Mouse (Mus musculus) Patski (cell line): ENCODE data around the gene Samhd1. TPM values are rescaled to one million over a fixed set of nuclear protein-coding genes. Genes with fewer than 3 reads are reported as not detected.

Source experiments
- ATAC-seq: fragments of 100-300 bp; one replicate; pipeline ENCODE4 v1.8.0; 2021
- CTCF ChIA-PET: fragments of 350-600 bp; sonication (Branson Sonifier 250); formaldehyde crosslinking; loops from one replicate; lab custom pipeline; 2022; ENCODE audit warnings: inconsistent platforms; lab: Charles Lee
- POLR2A ChIA-PET: fragments of 350-600 bp; sonication (Branson Sonifier 250); formaldehyde crosslinking; loops from one replicate; lab custom pipeline; 2022; ENCODE audit warnings: antibody characterized with exemption, inconsistent platforms; lab: Charles Lee
- DNase-seq: peaks from one replicate; pipeline ENCODE4 v3.0.0-alpha.2; 2011; ENCODE audit warnings: low read depth, low spot score
- H3K27me3 ChIP-seq: fragments of 371-371 bp; one replicate; pipeline ENCODE4 v1.5.1; 2021
- CTCF ChIP-seq: fragments of 100-300 bp; IDR thresholded peaks from one replicate; pipeline ENCODE4 v1.5.1; 2021
- in situ Hi-C: fragments of 300-500 bp; cut with MboI; formaldehyde crosslinking; loops from 3 replicates; pipeline ENCODE4 v1.11.1; 2018; ENCODE audit warnings: low pct_unique_long_range_greater_than_20kb, mixed read lengths
- polyA plus RNA-seq: library from polyadenylated mRNA; unstranded; gene quantifications from one replicate; pipeline ENCODE4 v1.2.3, GENCODE M21; 2021

The Samhd1 gene
- polyA plus RNA-seq, 1 experiment from 2014 or later, result 64.5 TPM

- ATAC-seq, result no peak
Observed at GRCm38 (mm10) chr2:157164101-157164500, 29.0 kb upstream of the Samhd1 start.

GRCm38 (mm10) chr2:157156079-157156478 lies 21.0 kb upstream of the Samhd1 start:
- ChIA-PET POLR2A (no interaction called here), CTCF (no interaction called here)
- TF ChIP-seq CTCF, result no peak
- ATAC-seq (no peak), DNase-seq (no peak)
- no peaks in the 10 kb centered on the region for H3K27me3 ChIP-seq
- in situ Hi-C loops, result no loop called here

More at GRCm38 (mm10) chr2:157164101-157164500, 29.0 kb upstream of the Samhd1 start:
- TF ChIP-seq CTCF, result no peak
- in situ Hi-C loops, result no loop called here
- ChIA-PET CTCF (interaction anchor here (1.5 kb wide), 1 partner anchor 9 kb away, joined by 4 read pairs; no protein-coding TSS in a partner anchor), POLR2A (no interaction called here)
- no peak for DNase-seq
- H3K27me3 ChIP-seq, result no peaks in the 10 kb centered on the region

GRCm38 (mm10) chr2:157153235-157153634 lies 18.2 kb upstream of the Samhd1 start:
- ATAC-seq (no peak), DNase-seq (no peak)
- ChIA-PET POLR2A (no interaction called here), CTCF (no interaction called here)
- no peaks in the 10 kb centered on the region for H3K27me3 ChIP-seq
- no peak for TF ChIP-seq CTCF
- in situ Hi-C loops, result no loop called here

GRCm38 (mm10) chr2:157148417-157148816 lies 13.4 kb upstream of the Samhd1 start:
- no peak for DNase-seq
- in situ Hi-C loops, result no loop called here
- ATAC-seq, result no peak
- no peak for TF ChIP-seq CTCF
- ChIA-PET POLR2A (no interaction called here), CTCF (no interaction called here)
- H3K27me3 ChIP-seq, result no peaks in the 10 kb centered on the region

GRCm38 (mm10) chr2:157147397-157148020 lies 12.4 kb upstream of the Samhd1 start:
- no peak for ATAC-seq
- in situ Hi-C loops, result no loop called here
- DNase-seq, result no peak
- ChIA-PET CTCF (interaction anchor here (1.2 kb wide), 1 partner anchor 40 kb away, joined by 3 read pairs; no protein-coding TSS in a partner anchor), POLR2A (no interaction called here)
- no peak for TF ChIP-seq CTCF
- H3K27me3 ChIP-seq, result no peaks in the 10 kb centered on the region

- CTCF ChIA-PET, result no interaction called here
- TF ChIP-seq CTCF, result no peak
- no peak for ATAC-seq
Observed at GRCm38 (mm10) chr2:157145173-157145572, 10.1 kb upstream of the Samhd1 start.

GRCm38 (mm10) chr2:157144132-157144531 lies 9.1 kb upstream of the Samhd1 start:
- POLR2A ChIA-PET, result no interaction called here
- no peak for TF ChIP-seq CTCF
- H3K27me3 ChIP-seq, result no peaks in the 10 kb centered on the region
- CTCF ChIA-PET, result interaction anchor here (0.8 kb wide), 1 partner anchor 22 kb away, joined by 3 read pairs; no protein-coding TSS in a partner anchor
- in situ Hi-C loops, result no loop called here
- DNase-seq (no peak), ATAC-seq (no peak)

More at GRCm38 (mm10) chr2:157145173-157145572, 10.1 kb upstream of the Samhd1 start:
- DNase-seq, result no peak
- POLR2A ChIA-PET, result interaction anchor here (1.1 kb wide), 1 partner anchor 21 kb away, joined by 3 read pairs; no protein-coding TSS in a partner anchor
- no peaks in the 10 kb centered on the region for H3K27me3 ChIP-seq
- in situ Hi-C loops, result no loop called here

GRCm38 (mm10) chr2:157141962-157142361 lies 6.9 kb upstream of the Samhd1 start:
- TF ChIP-seq CTCF, result no peak
- in situ Hi-C loops, result no loop called here
- ChIA-PET POLR2A (no interaction called here), CTCF (interaction anchor here (2.2 kb wide), 1 partner anchor 8 kb away, joined by 5 read pairs; no protein-coding TSS in a partner anchor)
- DNase-seq, result no peak
- ATAC-seq, result no peak
- no peaks in the 10 kb centered on the region for H3K27me3 ChIP-seq

- DNase-seq (no peak), ATAC-seq (no peak)
- TF ChIP-seq CTCF, result no peak
- CTCF ChIA-PET, result no interaction called here
- H3K27me3 ChIP-seq, result no peaks in the 10 kb centered on the region
- POLR2A ChIA-PET, result no interaction called here
- in situ Hi-C loops, result no loop called here
Observed at GRCm38 (mm10) chr2:157139251-157139802, 4.3 kb upstream of the Samhd1 start.

- in situ Hi-C loops, result no loop called here
Observed at GRCm38 (mm10) chr2:157138808-157139207, 3.7 kb upstream of the Samhd1 start.

More at GRCm38 (mm10) chr2:157138808-157139207, 3.7 kb upstream of the Samhd1 start:
- TF ChIP-seq CTCF, result no peak
- DNase-seq, result no peak
- ChIA-PET POLR2A (interaction anchor here (0.6 kb wide), 1 partner anchor 15 kb away, joined by 6 read pairs; no protein-coding TSS in a partner anchor), CTCF (no interaction called here)
- no peak for ATAC-seq
- no peaks in the 10 kb centered on the region for H3K27me3 ChIP-seq
